Mouse (Mus musculus): ENCODE measurements around the gene Hs3st6. TPM values are rescaled to one million over a fixed set of nuclear protein-coding genes. Genes with fewer than 3 reads are reported as not detected.
A peak's percentile ranks its signal among the peaks of the same experiment; 100 is the strongest.

Hs3st6 gene
- polyA plus RNA-seq, 1 experiment from 2014 or later: 5.2 TPM

GRCm38 (mm10) chr17:24780821-24781220 is 28.0 kb downstream of the Hs3st6 start:
- H3K27ac ChIP-seq: no peak overlapping the region
- no peak for ATAC-seq (ENCODE audit: insufficient number of reproducible peaks, low FRiP score, low TSS enrichment, low read depth)
- H3K4me1 ChIP-seq: no peaks in the 10 kb centered on the region
- no peaks in the 10 kb centered on the region for H3K36me3 ChIP-seq
- WGBS: 86% methylated on average over 2 of the region's 2 CpGs
- H3K4me2 ChIP-seq: no peak overlapping the region
- no peak overlapping the region for H3K9ac ChIP-seq
- H3K4me3 ChIP-seq: no peak overlapping the region
- H3K9me3 ChIP-seq: no peaks in the 10 kb centered on the region
- no peaks in the 10 kb centered on the region for H3K27me3 ChIP-seq

GRCm38 (mm10) chr17:24792190-24792589 is 39.4 kb downstream of the Hs3st6 start:
- no peaks in the 10 kb centered on the region for H3K9me3 ChIP-seq
- 55% methylated on average over 8 of the region's 8 CpGs for WGBS
- ATAC-seq (ENCODE audit: insufficient number of reproducible peaks, low FRiP score, low TSS enrichment, low read depth): no peak

GRCm38 (mm10) chr17:24794791-24795190 is 42.0 kb downstream of the Hs3st6 start:
- Histone ChIP-seq H3K4me3 (no peak overlapping the region), H3K9me3 (no peaks in the 10 kb centered on the region), H3K36me3 (no peaks in the 10 kb centered on the region), H3K4me1 (no peaks in the 10 kb centered on the region), H3K27ac (no peak overlapping the region), H3K4me2 (no peak overlapping the region), H3K9ac (no peak overlapping the region), H3K27me3 (0 out of 2 replicates have a peak, but pooled peaks cover 6% of the 10 kb centered on the region)
- WGBS: 57% methylated on average over 12 of the region's 12 CpGs
- ATAC-seq (ENCODE audit: insufficient number of reproducible peaks, low FRiP score, low TSS enrichment, low read depth): no peak

More at GRCm38 (mm10) chr17:24792190-24792589, 39.4 kb downstream of the Hs3st6 start:
- Histone ChIP-seq H3K27me3 (0 out of 2 replicates have a peak, but pooled peaks cover 6% of the 10 kb centered on the region), H3K4me3 (no peak overlapping the region), H3K27ac (no peak overlapping the region), H3K36me3 (no peaks in the 10 kb centered on the region), H3K4me2 (no peak overlapping the region), H3K9ac (no peak overlapping the region), H3K4me1 (no peaks in the 10 kb centered on the region)

GRCm38 (mm10) chr17:24796969-24797368 is 44.2 kb downstream of the Hs3st6 start:
- Histone ChIP-seq H3K4me3 (no peak overlapping the region), H3K27me3 (no peaks in the 10 kb centered on the region), H3K27ac (no peak overlapping the region), H3K4me2 (no peak overlapping the region), H3K36me3 (no peaks in the 10 kb centered on the region), H3K4me1 (no peaks in the 10 kb centered on the region), H3K9me3 (no peaks in the 10 kb centered on the region), H3K9ac (no peak overlapping the region)
- ATAC-seq (ENCODE audit: insufficient number of reproducible peaks, low FRiP score, low TSS enrichment, low read depth): no peak
- WGBS: 73% methylated on average over 3 of the region's 3 CpGs

- WGBS: 43% methylated on average over 9 of the region's 9 CpGs
- H3K4me1 ChIP-seq: no peaks in the 10 kb centered on the region
- no peak for ATAC-seq (ENCODE audit: insufficient number of reproducible peaks, low FRiP score, low TSS enrichment, low read depth)
- H3K27ac ChIP-seq: no peak overlapping the region
- H3K9ac ChIP-seq: no peak overlapping the region
- no peaks in the 10 kb centered on the region for H3K9me3 ChIP-seq
- no peaks in the 10 kb centered on the region for H3K36me3 ChIP-seq
- H3K4me3 ChIP-seq: no peak overlapping the region
- H3K4me2 ChIP-seq: no peak overlapping the region
- no peaks in the 10 kb centered on the region for H3K27me3 ChIP-seq
Measured at GRCm38 (mm10) chr17:24798229-24798628, 45.4 kb downstream of the Hs3st6 start.

- WGBS: 85% methylated on average over 4 of the region's 4 CpGs
- ATAC-seq (ENCODE audit: insufficient number of reproducible peaks, low FRiP score, low TSS enrichment, low read depth): no peak
Measured at GRCm38 (mm10) chr17:24799476-24799875, 46.7 kb downstream of the Hs3st6 start.

GRCm38 (mm10) chr17:24800524-24800923 is 47.7 kb downstream of the Hs3st6 start:
- H3K4me2 ChIP-seq: no peak overlapping the region
- no peak overlapping the region for H3K9ac ChIP-seq
- H3K4me3 ChIP-seq: no peak overlapping the region
- H3K4me1 ChIP-seq: 0 out of 2 replicates have a peak, but pooled peaks cover 2% of the 10 kb centered on the region
- no peak overlapping the region for H3K27ac ChIP-seq
- peaks cover 13% of the 10 kb centered on the region for H3K27me3 ChIP-seq
- H3K36me3 ChIP-seq: no peaks in the 10 kb centered on the region
- ATAC-seq (ENCODE audit: insufficient number of reproducible peaks, low FRiP score, low TSS enrichment, low read depth): no peak
- 45% methylated on average over 3 of the region's 3 CpGs for WGBS
- H3K9me3 ChIP-seq: no peaks in the 10 kb centered on the region

More at GRCm38 (mm10) chr17:24799476-24799875, 46.7 kb downstream of the Hs3st6 start:
- Histone ChIP-seq H3K9ac (no peak overlapping the region), H3K4me3 (no peak overlapping the region), H3K36me3 (no peaks in the 10 kb centered on the region), H3K4me1 (0 out of 2 replicates have a peak, but pooled peaks cover 2% of the 10 kb centered on the region), H3K9me3 (no peaks in the 10 kb centered on the region), H3K4me2 (no peak overlapping the region), H3K27ac (no peak overlapping the region), H3K27me3 (peaks cover 4% of the 10 kb centered on the region; the same call in 1 of the 2 replicates)

GRCm38 (mm10) chr17:24803952-24804951 is 51.5 kb downstream of the Hs3st6 start, which contains the start of gene Meiob:
TSS of gene Meiob (plus strand) at chr17:24804289.
- H3K27me3 ChIP-seq: peaks cover 27% of the 10 kb centered on the region
- ATAC-seq (ENCODE audit: insufficient number of reproducible peaks, low FRiP score, low TSS enrichment, low read depth): peak; percentile 83
- 0 out of 2 replicates have a peak, but pooled peaks cover 2% of the 10 kb centered on the region for H3K4me1 ChIP-seq
- under 1% methylated on average over 71 of the region's 71 CpGs for WGBS
- peak within 1 kb of the TSS; percentile 56 for H3K9ac ChIP-seq
- peak within 1 kb of the TSS; percentile 90 for H3K4me2 ChIP-seq
- H3K36me3 ChIP-seq: no peaks in the 10 kb centered on the region
- H3K4me3 ChIP-seq: peak within 1 kb of the TSS; percentile 64
- no peaks in the 10 kb centered on the region for H3K9me3 ChIP-seq
- no peak within 1 kb of the TSS for H3K27ac ChIP-seq

Other genes with a start within 250 kb of the Hs3st6 start
- gene Traf7, start 225.1 kb upstream of the Hs3st6 start, polyA plus RNA-seq (2015; fragmentation: Nextera tagmentation; extraction: Ambion mirVana): 89.8 and 104 TPM in 2 replicates
- gene Rab26, start 218.8 kb upstream of the Hs3st6 start, polyA plus RNA-seq (2015; fragmentation: Nextera tagmentation; extraction: Ambion mirVana): 3.0 and 3.8 TPM in 2 replicates
- gene Pkd1, start 203.2 kb upstream of the Hs3st6 start, polyA plus RNA-seq (2015; fragmentation: Nextera tagmentation; extraction: Ambion mirVana): 32.1 and 37.9 TPM in 2 replicates
- 49.9 and 54.0 TPM in 2 replicates for gene Tsc2, start 120.4 kb upstream of the Hs3st6 start, polyA plus RNA-seq (2015; fragmentation: Nextera tagmentation; extraction: Ambion mirVana)
- 20.9 and 21.3 TPM in 2 replicates for gene Nthl1, start 120.3 kb upstream of the Hs3st6 start, polyA plus RNA-seq (2015; fragmentation: Nextera tagmentation; extraction: Ambion mirVana)
- 56.5 and 57.7 TPM in 2 replicates for gene Slc9a3r2, start 102.7 kb upstream of the Hs3st6 start, polyA plus RNA-seq (2015; fragmentation: Nextera tagmentation; extraction: Ambion mirVana)
- not detected in 2 replicates for gene Npw, start 94.5 kb upstream of the Hs3st6 start, polyA plus RNA-seq (2015; fragmentation: Nextera tagmentation; extraction: Ambion mirVana)
- 21.4 and 22.1 TPM in 2 replicates for gene Zfp598, start 83.3 kb upstream of the Hs3st6 start, polyA plus RNA-seq (2015; fragmentation: Nextera tagmentation; extraction: Ambion mirVana)
- gene Syngr3, start 63.0 kb upstream of the Hs3st6 start, polyA plus RNA-seq (2015; fragmentation: Nextera tagmentation; extraction: Ambion mirVana): 3.0 and 3.2 TPM in 2 replicates
- 32.8 and 33.8 TPM in 2 replicates for gene Gfer, start 56.8 kb upstream of the Hs3st6 start, polyA plus RNA-seq (2015; fragmentation: Nextera tagmentation; extraction: Ambion mirVana)
- 1.8 and 2.9 TPM in 2 replicates for gene Noxo1, start 56.8 kb upstream of the Hs3st6 start, polyA plus RNA-seq (2015; fragmentation: Nextera tagmentation; extraction: Ambion mirVana)
- gene Tbl3, start 45.3 kb upstream of the Hs3st6 start, polyA plus RNA-seq (2015; fragmentation: Nextera tagmentation; extraction: Ambion mirVana): 57.3 and 59.0 TPM in 2 replicates
- 0.29 TPM in 1 of 2 replicates, not detected in the other for gene Rnf151, start 34.9 kb upstream of the Hs3st6 start, polyA plus RNA-seq (2015; fragmentation: Nextera tagmentation; extraction: Ambion mirVana)
- gene Rps2, start 34.9 kb upstream of the Hs3st6 start, polyA plus RNA-seq (2015; fragmentation: Nextera tagmentation; extraction: Ambion mirVana): 1,428 and 1,497 TPM in 2 replicates
- 208 and 226 TPM in 2 replicates for gene Ndufb10, start 28.5 kb upstream of the Hs3st6 start, polyA plus RNA-seq (2015; fragmentation: Nextera tagmentation; extraction: Ambion mirVana)
- 0.30 TPM in 1 of 2 replicates, not detected in the other for gene Rpl3l, start 25.2 kb upstream of the Hs3st6 start, polyA plus RNA-seq (2015; fragmentation: Nextera tagmentation; extraction: Ambion mirVana)
- gene Msrb1, start 16.3 kb upstream of the Hs3st6 start, polyA plus RNA-seq (2015; fragmentation: Nextera tagmentation; extraction: Ambion mirVana): 25.9 and 26.8 TPM in 2 replicates
- gene Meiob, start 51.3 kb downstream of the Hs3st6 start, polyA plus RNA-seq (2015; fragmentation: Nextera tagmentation; extraction: Ambion mirVana): not detected in 2 replicates
- 37.7 and 43.3 TPM in 2 replicates for gene Hagh, start 87.2 kb downstream of the Hs3st6 start, polyA plus RNA-seq (2015; fragmentation: Nextera tagmentation; extraction: Ambion mirVana)
- gene Fahd1, start 97.4 kb downstream of the Hs3st6 start, polyA plus RNA-seq (2015; fragmentation: Nextera tagmentation; extraction: Ambion mirVana): 19.0 and 19.6 TPM in 2 replicates
- gene Igfals, start 113.0 kb downstream of the Hs3st6 start, polyA plus RNA-seq (2015; fragmentation: Nextera tagmentation; extraction: Ambion mirVana): 0.29 and 0.58 TPM in 2 replicates
- gene Nubp2, start 133.4 kb downstream of the Hs3st6 start, polyA plus RNA-seq (2015; fragmentation: Nextera tagmentation; extraction: Ambion mirVana): 47.7 and 49.6 TPM in 2 replicates
- gene Spsb3, start 133.7 kb downstream of the Hs3st6 start, polyA plus RNA-seq (2015; fragmentation: Nextera tagmentation; extraction: Ambion mirVana): 41.7 and 43.7 TPM in 2 replicates
- 27.4 and 29.9 TPM in 2 replicates for gene Eme2, start 142.1 kb downstream of the Hs3st6 start, polyA plus RNA-seq (2015; fragmentation: Nextera tagmentation; extraction: Ambion mirVana)
- 81.9 and 86.9 TPM in 2 replicates for gene Mrps34, start 142.1 kb downstream of the Hs3st6 start, polyA plus RNA-seq (2015; fragmentation: Nextera tagmentation; extraction: Ambion mirVana)
- 31.9 and 36.0 TPM in 2 replicates for gene Nme3, start 143.5 kb downstream of the Hs3st6 start, polyA plus RNA-seq (2015; fragmentation: Nextera tagmentation; extraction: Ambion mirVana)
- gene Mapk8ip3, start 184.0 kb downstream of the Hs3st6 start, polyA plus RNA-seq (2015; fragmentation: Nextera tagmentation; extraction: Ambion mirVana): 29.5 and 30.6 TPM in 2 replicates
- gene Jpt2, start 207.7 kb downstream of the Hs3st6 start, polyA plus RNA-seq (2015; fragmentation: Nextera tagmentation; extraction: Ambion mirVana): 165 and 170 TPM in 2 replicates